Mouse (Mus musculus) granulocyte monocyte progenitor cell, adult 5-6 weeks (primary cell): Measurements from ENCODE around the gene Gpr85. TPM values are rescaled to one million over a fixed set of nuclear protein-coding genes. Genes with fewer than 3 reads are reported as not detected.

Experiments used
- ATAC-seq: replicated peaks from 2 replicates; pipeline ENCODE4 v1.8.0; 2016; ENCODE audit warnings: mild to moderate bottlenecking, moderate TSS enrichment, inconsistent platforms; ENCODE audit not compliant: poor library complexity, severe bottlenecking
- total RNA-seq, 2 experiments: library from RNA; stranded (forward) in 1 of 2; stranded (reverse) in 1 of 2; fragments of 200-712, 200-1000 nt in 1 of 2; fragments of >200 nt in 1 of 2; fragmentation: Nextera tagmentation in 1 of 2; gene quantifications; 2 replicates each; pipeline ENCODE4 v1.2.3; 2014 to 2017

Gene Gpr85
- total RNA-seq, 2 experiments from 2014 or later = 1.2 TPM; not detected in 1

- no peak for ATAC-seq
These were observed 7.0 kb downstream of the Gpr85 start for GRCm38 (mm10) chr6:13832770-13833169.

DNA sequence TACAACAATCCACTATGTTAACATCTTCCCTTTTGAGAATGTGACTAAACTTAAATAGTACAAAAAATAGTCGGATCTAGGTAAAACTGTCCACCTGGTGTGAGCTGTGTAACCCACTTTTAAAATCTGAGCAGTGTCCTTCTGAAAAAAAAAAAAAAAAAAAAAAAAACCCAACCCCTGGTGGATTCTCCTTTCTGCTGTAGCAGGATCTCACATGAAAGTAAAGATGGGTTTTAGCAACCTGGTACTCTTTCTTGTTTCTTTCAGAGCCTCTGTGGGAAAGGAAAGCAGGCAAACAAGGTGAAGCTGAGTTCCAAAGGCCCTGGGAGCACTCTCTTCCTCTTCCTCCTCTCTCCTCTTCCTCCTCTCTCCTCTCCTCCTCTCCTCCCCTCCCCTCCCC lies 10.9 kb downstream of the Gpr85 start:
- no peak for ATAC-seq

GRCm38 (mm10) chr6:13816661-13817060 lies 23.1 kb downstream of the Gpr85 start:
- ATAC-seq = no peak

- ATAC-seq = no peak
These were observed 27.6 kb downstream of the Gpr85 start for GRCm38 (mm10) chr6:13812157-13812556.

GRCm38 (mm10) chr6:13800071-13800470 lies 39.7 kb downstream of the Gpr85 start:
- ATAC-seq = peak; percentile 68

DNA sequence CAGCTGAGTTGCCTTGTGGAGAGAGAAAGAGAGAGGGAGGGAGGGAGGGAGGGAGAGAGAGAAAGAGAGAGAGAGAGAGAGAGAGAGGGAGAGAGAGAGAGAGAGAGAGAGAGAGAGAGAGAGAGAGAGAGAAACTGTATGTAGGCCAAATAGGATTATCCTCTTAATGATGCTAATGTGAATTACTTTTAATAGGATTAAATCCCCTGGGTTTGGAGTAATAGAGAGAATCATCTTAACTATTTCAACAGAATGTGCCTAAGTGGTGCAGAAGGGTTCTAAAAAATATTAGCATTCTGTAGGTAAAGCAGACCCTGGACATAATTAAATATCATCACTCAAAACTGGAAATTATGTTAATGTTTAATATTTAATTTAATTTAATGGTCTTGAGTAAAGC lies 42.4 kb downstream of the Gpr85 start:
- ATAC-seq = no peak

Other genes with a start within 250 kb of the Gpr85 start
- gene Tmem168, start 231.8 kb downstream of the Gpr85 start, total RNA-seq (2014; fragmentation: Nextera tagmentation) = 14.9 and 16.1 TPM in 2 replicates
- 32.0 and 33.4 TPM in 2 replicates for gene Tmem168, start 231.8 kb downstream of the Gpr85 start, total RNA-seq (2017)
- gene Bmt2, start 162.0 kb downstream of the Gpr85 start, total RNA-seq (2014; fragmentation: Nextera tagmentation) = 8.2 and 11.1 TPM in 2 replicates
- 5.3 and 12.2 TPM in 2 replicates for gene Bmt2, start 162.0 kb downstream of the Gpr85 start, total RNA-seq (2017)
- gene 2610001J05Rik, start 31.6 kb upstream of the Gpr85 start, total RNA-seq (2014; fragmentation: Nextera tagmentation) = 55.4 and 67.5 TPM in 2 replicates
- gene 2610001J05Rik, start 31.6 kb upstream of the Gpr85 start, total RNA-seq (2017) = 87.8 and 102 TPM in 2 replicates